Mouse (Mus musculus): ENCODE results near the gene Hint2. TPM values are rescaled to one million over a fixed set of nuclear protein-coding genes. Genes with fewer than 3 reads are reported as not detected.

The Hint2 gene
- total RNA-seq (2021), result 10 to 100 TPM; 31.3 to 36.7 TPM
- long read RNA-seq, transcript Hint2-201 (5 exons, 610 nt), result major isoform, 22 of 25 reads
- long read RNA-seq, partial matches to known transcripts, result 0 of 25 reads
- long read RNA-seq, other reads (novel, unspliced or antisense), result 3 of 25 reads

DNA sequence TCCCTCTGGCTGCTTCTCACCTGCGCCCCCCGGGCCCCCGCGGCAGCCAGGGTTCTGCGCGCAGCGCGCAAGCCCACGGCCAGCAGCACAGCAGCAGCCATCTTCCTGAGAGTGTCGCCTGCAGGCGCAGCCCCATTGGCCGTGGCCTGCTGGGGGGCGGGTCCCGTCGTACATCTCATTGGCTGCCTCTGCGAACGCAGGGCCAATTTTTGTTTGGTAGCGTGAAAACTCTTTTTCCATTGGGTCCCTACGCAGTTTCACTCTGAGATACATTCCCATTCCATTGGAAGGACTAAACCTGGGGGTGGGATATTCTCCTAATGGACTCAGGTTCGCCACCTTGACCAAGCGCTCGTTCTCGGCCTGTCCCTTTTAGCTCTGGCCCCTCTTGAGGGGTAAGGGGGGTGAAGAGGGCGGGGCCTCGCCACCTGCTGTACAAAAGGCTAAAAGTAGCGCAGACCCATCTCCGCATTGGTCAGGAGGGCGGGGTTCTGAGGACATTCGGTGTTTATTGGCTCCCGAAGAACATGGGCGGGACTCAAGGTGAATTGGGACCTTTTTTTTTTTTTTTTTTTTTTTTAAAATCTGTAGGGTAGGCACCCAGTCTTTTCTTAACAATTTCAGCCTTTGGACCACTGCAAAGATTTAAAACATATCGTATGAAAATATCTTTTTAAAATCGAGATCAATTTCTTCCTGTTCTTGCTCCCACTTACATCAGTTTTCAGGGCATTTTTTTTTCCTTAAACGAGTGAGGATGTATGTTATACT is at the start of gene Hint2:
Gene Hint2, minus strand, starts transcription at position 128 of the 771 bp plus-strand sequence.
- peak; percentile 94 to 97 for DNase-seq (ENCODE audit: low spot score in 2 of 2)

DNA sequence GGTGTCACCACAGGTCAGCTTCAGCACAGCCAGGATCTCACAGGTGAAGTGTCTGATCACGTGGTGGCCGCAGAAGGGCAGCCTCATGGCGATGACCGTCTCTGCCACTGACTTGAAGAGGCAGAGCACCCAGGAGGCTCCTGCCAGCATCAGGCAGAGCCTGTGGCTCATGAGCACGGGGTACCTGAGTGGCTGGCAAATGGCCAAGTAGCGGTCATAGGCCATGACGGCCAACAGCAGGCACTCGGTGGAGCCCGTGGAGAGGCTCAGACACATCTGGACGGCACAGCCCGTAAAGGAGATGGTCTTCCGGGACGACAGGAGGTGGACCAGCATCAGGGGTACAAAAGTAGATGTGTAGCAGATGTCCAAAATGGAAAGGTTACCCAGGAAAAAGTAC is 49.7 kb upstream of the Hint2 start:
- no peak for DNase-seq (ENCODE audit: low spot score in 2 of 2)

DNA sequence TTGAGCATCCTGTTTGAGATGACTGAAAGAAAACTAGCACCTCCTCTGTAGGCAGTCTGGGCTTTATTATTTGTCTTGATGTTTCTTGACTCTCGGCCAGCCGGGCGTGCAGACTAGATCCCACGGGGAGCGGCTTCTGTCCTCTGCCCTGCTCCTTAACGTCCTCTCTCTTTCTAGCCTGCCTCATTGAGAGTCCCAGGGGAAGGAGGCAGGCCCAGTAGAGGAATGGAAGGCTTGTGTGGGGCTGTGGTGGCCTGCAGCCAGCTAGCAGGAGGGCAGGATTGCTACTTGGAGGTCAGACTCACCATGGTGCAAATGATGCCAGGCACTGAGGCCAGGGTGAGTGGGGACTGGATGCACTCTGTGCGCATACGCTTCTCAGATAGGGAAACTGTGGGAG is 47.6 kb upstream of the Hint2 start:
- no peak for DNase-seq (ENCODE audit: low spot score in 2 of 2)

GRCm38 (mm10) chr4:43703439-43703838 is 47.2 kb upstream of the Hint2 start:
- no peak for DNase-seq (ENCODE audit: low spot score in 2 of 2)

- no peak for DNase-seq (ENCODE audit: low spot score in 2 of 2)
Observed at GRCm38 (mm10) chr4:43700707-43701106, 44.4 kb upstream of the Hint2 start, which contains the start of gene Olfr70. Gene Olfr70 (minus strand): TSS chr4:43700807.

GRCm38 (mm10) chr4:43696561-43696960 is 40.3 kb upstream of the Hint2 start:
- DNase-seq (ENCODE audit: low spot score in 2 of 2), result no peak

- no peak for DNase-seq (ENCODE audit: low spot score in 2 of 2)
Observed at GRCm38 (mm10) chr4:43695249-43695671, 39.0 kb upstream of the Hint2 start.

DNA sequence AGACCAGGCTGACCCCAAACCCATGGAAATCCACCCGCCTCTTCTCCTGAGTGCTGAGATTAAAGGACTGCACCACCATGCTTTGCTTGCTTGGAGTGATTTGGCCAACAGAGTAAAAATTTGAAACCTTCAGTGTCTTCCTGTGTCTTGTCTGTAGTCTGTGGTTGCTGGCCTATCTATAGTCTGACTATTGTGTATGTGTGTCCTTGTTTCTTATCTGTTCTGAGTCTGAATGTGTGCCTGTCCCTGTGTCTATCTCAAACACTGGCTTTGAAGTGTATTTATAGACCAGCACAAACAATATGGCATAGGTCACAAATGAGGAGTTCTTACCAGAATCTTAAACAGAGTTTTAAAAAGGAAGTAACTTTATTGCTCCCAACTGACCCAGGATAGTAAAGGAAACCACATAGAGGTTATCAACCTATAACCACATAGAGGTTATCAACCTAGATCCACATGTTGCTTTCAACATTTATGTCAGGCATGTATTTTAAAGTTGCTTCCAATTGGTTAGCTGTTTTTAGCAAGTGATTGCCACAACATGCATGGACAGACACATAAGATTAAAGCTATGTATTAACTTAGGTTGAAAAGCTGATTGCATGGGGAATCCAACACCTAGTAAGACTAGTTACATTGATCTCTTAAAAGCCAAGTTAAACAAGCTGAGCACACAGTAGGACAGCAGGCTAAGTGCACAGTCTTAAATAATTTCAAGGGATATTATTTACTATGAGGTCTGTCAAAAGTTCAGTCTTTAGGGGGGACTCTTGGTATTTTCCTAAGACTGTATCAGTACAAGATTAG is 38.4 kb upstream of the Hint2 start:
- DNase-seq (ENCODE audit: low spot score in 2 of 2), result no peak

GRCm38 (mm10) chr4:43693806-43694241 is 37.6 kb upstream of the Hint2 start:
- no peak for DNase-seq (ENCODE audit: low spot score in 2 of 2)

GRCm38 (mm10) chr4:43691026-43691425 is 34.8 kb upstream of the Hint2 start:
- no peak for DNase-seq (ENCODE audit: low spot score in 2 of 2)

DNA sequence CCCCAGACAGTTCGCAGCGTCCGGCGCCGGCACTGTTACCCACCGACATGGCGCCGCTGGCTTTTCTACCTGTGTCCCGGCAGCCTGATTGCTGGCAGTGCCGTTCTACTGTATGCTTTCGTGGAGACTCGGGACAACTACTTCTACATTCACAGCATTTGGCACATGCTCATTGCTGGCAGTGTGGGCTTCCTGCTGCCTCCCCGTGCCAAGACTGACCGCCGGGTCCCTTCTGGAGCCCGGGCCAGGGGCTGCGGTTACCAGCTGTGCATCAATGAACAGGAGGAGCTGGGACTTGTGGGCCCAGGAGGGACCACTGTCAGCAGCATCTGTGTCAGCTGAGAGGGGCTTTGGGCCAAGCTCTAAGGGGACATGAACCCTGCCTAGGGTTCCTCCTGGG is 33.8 kb upstream of the Hint2 start:
- DNase-seq (ENCODE audit: low spot score in 2 of 2), result no peak

DNA sequence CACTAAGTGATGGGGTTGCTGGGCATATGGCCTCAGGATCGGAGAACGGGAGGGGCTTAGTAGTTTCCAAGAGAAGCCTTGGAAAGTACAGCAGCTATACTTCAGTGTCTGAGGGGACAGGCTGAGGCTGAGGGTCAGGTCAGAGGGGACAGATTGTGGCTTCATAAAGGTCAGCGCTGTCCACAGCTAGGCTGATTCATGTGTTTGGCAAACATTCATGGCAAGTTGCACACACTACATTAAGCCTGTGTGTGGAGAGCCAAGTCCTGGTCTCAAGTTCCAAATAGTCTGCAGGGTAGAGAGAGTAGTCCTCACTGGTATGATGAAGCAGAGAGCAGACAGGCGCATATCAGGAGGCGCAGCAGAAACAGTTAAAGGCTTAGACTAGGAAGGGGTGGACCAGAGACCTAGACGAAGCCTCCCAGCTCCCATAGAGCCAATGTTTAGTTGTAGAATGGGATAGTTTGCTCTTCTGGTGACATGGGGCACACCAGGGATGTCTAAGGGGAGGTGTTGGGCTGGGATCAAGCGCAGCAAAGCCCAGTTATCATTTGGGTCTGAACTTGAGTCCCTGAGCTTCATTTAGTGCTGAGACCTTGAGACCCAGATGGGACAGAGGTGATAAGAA is 23.3 kb upstream of the Hint2 start:
- no peak for DNase-seq (ENCODE audit: low spot score in 2 of 2)

DNA sequence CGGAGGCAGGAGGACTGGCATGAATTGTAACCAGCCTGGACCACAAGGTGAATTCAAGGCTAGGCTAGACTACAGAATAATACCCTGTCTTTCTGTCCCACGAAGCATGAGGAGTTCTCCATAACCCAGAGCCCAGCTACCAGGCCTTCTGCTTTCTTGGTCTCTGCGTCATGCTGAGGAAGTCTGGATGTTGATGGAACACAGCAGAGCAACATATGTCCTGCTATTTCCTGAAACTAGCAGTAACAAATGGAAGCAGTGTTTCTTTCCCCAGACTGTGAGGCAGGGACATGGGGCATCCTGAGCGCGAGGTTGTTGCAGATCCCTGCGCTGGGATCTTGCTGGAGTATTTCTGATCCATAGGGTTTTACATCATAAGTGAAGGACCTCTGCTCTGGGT is 22.3 kb upstream of the Hint2 start:
- peak; percentile 20 to 61 for DNase-seq (ENCODE audit: low spot score in 2 of 2)

DNA sequence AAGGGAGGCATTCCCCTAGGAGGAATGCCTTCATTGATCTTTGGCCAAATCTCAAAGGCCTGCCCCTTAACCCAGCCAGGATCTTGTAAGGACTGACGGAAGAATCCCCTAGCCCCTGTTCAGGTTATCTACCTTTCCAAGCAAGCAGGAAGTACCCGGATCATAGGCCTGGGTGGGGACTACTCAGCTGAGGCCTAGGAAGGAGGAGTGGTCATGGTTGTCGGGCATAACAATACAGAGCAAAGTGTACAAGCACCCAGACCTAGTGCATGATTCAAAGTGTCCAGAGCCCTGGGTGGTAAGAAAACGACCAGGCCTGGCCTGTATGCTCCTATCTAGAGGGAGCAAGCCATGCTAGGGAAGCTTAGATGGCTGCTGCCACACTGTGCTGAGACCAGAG is 19.3 kb upstream of the Hint2 start:
- DNase-seq (ENCODE audit: low spot score in 2 of 2), result no peak

DNA sequence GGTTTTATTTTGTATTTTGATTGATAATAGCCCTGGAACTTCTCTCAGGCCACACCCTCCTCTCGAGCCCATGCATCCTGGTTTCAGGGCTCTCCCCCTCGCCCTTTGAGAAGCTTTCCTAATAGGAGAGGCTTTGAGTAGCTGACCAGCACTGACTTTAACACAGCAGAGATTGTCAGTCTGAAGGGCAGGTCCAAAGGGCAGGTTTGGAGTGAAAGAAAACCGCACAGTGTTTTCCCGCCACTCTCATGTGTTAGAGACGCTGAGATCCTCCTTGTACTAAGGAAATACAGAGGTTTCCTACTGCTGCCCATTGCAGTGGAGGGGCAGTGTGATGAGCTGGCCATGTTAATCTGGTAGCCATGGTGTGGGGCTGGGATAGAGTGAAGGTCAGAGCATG is 18.7 kb upstream of the Hint2 start:
- DNase-seq (ENCODE audit: low spot score in 2 of 2), result no peak

DNA sequence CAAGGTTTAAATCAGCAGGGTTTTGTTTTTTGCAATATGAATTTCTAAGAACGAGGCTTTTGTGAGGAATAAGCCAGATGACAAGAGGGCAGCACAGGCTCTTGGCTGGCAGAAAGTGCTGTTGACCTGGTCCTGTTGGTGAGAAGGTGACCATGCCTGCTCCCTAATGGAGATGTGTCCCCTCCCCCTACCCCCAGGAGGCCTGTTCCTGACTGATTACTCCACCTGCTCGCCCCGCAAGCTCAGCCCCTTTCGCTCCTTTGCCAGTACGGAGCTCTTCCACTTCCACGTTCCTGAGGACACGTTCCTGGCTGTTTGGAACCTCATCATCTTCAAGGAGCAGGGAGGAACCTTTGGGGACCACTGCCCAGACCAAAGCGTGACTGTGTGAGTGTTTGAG is 17.4 kb upstream of the Hint2 start:
- DNase-seq (ENCODE audit: low spot score in 2 of 2), result no peak

DNA sequence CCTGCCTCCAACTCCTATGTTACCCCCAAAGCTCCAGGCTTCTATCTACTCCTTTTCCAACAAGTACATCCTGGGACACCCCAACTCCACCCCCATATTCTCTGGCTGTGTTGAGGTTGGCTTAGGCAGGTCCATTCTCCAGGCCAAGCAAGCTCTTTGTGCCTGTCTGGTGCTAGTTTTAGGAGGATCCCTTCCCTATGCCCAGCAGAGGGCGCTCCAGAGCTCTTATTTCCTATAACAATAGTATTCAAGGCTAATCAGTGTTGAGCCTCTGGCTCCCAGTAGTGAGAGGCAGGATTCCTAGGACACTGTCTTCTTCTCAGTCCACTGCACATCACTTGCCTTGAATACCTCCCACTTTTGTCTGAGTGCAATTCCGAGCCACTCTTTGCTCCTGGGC is 15.8 kb upstream of the Hint2 start:
- peak; percentile 76 to 94 for DNase-seq (ENCODE audit: low spot score in 2 of 2)

GRCm38 (mm10) chr4:43669428-43669794 is 13.1 kb upstream of the Hint2 start:
- DNase-seq (ENCODE audit: low spot score in 2 of 2), result no peak

GRCm38 (mm10) chr4:43668782-43669427 is 12.6 kb upstream of the Hint2 start, which contains the start of the genes Tmem8b and Fam221b:
Gene Tmem8b (plus strand): TSS chr4:43668971.
Gene Fam221b (minus strand): TSS chr4:43669145.
- DNase-seq (ENCODE audit: low spot score in 2 of 2), result peak; percentile 84 to 93

DNA sequence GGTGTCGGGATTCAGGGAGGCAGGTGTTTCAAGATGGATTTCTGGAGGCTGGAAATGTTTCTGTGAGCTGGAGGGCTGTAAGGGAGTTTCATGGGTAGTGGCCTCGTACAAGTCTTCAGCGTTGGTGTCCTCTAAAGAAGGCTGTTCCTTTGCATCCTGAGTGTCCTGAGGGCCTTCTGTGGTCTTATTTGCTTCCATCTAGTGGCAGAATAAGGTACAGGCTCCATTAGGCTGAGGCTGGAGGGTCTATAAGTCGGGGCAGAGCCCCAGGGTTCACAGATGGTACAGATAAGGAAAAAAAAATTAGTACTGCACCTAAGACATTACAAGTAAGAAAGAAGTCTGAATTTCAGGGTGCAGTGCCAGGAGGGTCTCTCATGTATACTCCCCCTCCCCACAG is 10.1 kb upstream of the Hint2 start:
- no peak for DNase-seq (ENCODE audit: low spot score in 2 of 2)

DNA sequence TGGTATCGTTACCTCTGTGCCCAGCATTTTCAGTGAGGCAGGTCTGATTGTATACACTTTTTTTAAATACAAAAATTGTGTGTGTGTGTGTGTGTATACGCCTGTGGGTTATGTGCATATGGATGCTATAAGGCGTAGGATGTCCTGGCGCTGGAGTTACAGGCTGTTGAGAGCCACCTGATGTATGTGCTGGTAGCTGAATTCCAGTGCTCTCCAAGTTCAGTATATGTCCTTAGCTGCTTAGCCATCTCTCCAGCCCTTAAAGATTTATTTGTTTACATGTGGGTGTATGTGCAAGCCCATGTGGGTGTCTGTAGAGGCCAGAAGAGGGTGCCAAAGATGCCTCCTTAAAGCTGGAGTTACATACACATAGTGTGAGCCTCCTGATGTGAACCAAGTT is 880 bp upstream of the Hint2 start:
- DNase-seq (ENCODE audit: low spot score in 2 of 2), result no peak
